Mouse (Mus musculus): Measurements from ENCODE around the gene Hnrnpc.
"Not testable (repeated sequence)": the region's sequence is repeated elsewhere in the genome, so short reads cannot be mapped to it uniquely, and the experiment has no call there.

Gene Hnrnpc

DNA sequence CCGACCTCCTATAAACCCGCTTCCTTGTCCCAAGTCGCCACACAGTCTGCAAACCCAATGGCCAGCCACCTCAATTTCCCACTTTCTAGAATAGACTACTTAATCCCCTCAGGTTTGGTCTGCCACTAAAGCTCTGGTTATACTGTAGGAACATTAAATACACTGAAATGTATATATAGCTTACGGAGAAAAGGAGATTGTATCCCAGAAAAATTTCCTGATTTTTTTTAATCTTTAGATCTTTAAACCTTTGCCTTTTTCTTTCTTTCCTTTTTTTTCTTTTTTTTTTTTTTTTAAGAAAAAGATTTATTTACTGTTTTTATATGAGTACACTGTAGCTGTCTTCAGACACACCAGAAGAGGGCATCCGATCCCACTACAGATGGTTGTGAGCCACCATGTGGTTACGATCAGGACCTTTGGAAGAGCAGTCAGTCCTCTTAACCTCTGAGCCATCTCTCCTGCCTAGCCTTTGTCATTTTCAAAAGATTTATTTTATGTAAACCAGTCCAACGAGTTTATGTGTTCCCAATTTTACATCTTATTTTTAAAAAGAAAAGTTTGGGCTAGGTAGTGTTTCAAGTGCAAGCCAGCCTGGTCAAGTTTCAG, 953 bp upstream of the Hnrnpc start:
- no peak for DNase-seq (ENCODE audit: low read depth in 2 of 2, low spot score in 2 of 2)

DNA sequence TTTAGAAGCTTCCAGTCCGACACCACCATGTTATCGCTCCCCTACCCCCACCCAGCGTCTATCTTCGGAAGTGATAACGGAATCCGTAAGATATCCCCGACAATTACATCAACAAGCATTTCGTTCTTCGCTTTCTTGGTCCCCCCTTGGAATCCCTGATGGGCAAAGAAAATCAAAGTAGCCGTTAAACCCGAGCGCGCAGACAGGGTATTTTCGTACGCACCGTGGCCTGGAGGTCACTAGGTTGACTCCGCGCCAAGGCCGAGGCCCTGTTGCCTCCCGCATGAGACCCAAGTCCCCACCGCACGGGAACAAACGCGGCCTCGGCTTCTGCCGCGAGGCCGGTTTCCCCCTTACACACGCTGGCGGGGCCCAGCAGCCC, 363 bp downstream of the Hnrnpc start:
- no peak for DNase-seq (ENCODE audit: low read depth in 2 of 2, low spot score in 2 of 2)

DNA sequence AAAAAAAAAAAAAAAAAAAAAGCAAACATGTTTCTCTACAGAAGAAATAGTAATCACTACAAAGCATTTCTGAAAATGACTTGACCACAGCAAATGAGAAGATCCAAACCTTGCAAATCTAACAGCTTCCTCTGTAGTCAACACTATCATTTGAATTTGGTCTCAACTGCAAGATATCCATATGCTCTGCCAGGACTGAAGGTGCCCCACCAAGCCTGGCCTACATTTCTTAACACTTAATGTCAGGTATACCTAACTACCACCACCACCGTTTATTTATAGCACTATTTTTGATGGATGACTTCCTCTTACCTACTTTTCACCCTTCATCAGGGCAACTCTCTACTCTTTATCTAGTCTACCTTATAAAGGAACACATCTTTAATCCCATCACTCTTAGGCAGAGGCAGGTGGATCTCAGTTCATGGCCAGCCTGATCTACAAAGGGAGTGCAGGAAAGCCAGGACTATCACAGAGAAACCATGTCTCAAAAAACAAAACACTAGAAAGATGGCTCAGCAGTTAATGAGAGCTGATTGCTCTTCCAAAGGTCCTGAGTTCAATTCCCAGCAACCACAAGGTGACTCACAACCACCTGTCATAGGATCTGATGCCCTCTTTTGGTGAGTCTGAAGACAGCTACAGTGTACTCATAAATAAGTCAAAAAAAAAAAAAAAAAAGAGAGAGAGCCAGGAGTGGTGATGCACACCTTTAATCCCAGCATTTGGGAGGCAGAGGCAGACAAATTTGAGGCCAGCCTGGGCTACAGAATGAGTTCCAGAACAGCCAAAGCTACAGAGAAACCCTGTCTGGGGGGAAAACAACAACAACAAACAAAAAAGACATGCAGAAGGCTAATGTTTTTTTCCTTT, 2.3 kb downstream of the Hnrnpc start:
- no peak for DNase-seq (ENCODE audit: low read depth in 2 of 2, low spot score in 2 of 2)

DNA sequence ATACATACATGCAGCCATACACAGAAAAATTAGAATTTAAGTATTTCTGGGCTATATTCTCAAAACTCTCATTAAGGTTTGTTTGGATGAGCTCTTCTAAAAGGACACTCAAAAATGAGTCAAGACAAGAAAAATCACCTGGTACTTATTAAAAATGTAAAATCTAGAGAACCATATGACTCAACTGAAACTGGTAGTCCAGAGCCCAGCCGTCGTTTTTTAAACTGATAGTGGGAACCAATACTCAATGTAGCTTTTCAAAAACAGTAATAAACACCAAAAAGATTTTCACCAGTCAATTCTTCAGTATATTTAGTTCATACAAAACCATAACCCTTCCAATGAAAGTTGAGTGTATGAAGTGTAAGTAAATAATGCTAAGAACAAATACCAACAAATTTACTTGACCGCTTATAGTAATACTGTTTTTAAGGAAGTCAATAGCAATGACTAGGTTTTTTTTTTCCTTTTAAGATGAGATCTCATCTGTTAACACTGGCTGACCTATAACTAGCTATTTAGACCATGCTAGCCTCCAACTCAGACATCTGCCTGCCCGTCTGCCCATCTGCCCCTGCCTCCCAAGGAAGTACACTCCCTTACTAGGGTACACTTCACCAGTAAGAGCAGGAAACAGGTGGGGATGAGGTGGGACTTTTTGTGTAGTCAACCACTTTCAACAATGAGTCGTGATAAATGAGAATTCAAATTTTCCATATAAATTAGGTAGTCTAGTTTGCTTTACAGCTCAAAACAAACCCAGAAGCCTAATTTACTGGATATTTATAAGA, 3.5 kb downstream of the Hnrnpc start:
- DNase-seq (ENCODE audit: low read depth in 2 of 2, low spot score in 2 of 2): no peak

DNA sequence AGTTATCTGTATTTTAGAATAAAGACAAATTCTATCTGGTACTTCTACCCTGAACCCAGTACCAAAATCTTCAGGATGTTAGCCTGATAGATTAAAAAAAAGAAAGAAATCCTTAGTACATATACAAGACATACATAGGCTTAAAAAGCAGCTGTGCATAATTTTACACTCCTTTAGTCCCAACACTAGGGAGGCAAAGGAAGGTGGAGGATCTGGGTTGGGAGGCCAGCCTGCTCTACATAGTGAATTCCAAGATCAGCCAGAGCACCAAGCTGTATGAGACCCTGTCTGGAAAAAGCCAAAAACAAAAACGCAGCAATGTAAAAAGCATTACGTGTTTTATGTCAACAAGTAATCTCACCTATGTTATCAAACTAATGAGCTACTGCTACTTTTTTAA, 4.3 kb downstream of the Hnrnpc start:
- DNase-seq (ENCODE audit: low read depth in 2 of 2, low spot score in 2 of 2): no peak

DNA sequence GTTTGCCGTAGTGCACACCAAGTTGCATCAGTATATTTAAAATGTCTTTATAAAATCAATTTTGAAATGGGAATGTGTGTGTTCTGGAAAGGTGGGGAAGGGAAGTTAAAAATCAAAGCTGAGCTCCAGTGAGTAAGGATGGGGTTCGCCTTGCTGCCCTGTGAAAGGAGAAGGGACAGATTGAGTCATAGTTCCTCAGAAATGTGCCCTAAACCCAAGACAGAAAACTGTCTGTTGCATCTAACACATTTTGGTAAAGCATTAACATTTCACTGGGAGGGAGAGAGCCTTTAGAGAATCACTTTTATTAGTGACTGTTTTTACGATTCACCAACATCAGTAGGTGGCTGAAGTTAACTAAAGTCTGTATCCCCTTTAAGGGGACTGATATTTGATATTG, 5.4 kb downstream of the Hnrnpc start:
- DNase-seq (ENCODE audit: low read depth in 2 of 2, low spot score in 2 of 2): not testable (repeated sequence)

DNA sequence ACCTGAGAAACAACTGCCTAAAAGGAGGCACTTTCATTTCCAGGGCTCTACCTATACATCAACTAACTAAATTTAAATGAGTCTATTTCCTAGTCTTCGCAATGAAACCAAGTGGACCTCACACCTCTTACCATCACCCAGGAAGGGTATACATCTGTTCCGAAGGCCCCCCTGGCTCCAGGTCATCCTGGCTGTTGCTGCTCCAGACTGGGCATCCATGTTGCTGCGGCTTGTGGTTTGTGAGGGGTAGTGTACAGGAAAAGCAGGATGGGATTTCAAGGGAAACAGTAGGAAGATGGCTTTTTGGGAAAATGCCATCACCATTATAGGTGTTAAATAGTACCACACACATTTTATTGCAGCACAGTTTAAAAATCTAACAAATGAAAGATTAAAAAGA, 6.6 kb downstream of the Hnrnpc start:
- not testable (repeated sequence) for DNase-seq (ENCODE audit: low read depth in 2 of 2, low spot score in 2 of 2)

DNA sequence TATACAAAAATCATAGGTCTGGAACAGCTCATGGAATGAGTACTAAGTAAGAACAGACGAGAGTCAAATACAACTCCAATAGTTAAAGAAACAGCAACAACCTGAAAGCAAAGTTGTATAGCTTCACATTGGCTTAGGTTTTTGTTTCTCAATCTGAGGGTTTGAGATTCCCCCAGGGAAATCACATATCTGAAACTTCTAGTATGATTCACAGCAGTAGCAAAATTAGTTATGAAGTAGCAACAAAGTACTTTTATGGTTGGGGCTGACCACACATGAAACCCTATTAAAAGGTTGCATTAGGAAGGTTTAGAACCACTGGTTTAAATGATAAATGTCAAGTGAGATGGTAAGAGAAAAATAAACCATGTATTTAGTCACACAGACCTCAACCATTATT, 9.3 kb downstream of the Hnrnpc start:
- DNase-seq (ENCODE audit: low read depth in 2 of 2, low spot score in 2 of 2): no peak

DNA sequence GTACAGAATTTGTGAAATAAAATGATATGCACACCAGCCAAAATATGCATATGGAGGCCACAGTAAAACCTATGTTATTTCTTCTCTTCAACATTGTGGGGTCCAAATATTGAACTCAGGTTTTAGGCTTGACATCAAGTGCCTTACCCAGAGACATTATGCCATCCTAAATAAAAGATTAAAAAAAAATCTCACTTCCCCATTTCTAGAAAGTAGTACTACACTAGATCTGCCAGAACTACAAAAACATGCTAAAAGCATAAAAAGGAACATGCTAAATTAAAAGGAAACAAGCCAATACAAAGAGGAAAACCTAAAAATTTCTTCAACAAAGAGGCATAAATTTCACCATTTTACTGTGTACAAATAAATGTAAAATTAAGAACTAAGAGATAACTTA, 20.7 kb downstream of the Hnrnpc start:
- no peak for DNase-seq (ENCODE audit: low read depth in 2 of 2, low spot score in 2 of 2)

DNA sequence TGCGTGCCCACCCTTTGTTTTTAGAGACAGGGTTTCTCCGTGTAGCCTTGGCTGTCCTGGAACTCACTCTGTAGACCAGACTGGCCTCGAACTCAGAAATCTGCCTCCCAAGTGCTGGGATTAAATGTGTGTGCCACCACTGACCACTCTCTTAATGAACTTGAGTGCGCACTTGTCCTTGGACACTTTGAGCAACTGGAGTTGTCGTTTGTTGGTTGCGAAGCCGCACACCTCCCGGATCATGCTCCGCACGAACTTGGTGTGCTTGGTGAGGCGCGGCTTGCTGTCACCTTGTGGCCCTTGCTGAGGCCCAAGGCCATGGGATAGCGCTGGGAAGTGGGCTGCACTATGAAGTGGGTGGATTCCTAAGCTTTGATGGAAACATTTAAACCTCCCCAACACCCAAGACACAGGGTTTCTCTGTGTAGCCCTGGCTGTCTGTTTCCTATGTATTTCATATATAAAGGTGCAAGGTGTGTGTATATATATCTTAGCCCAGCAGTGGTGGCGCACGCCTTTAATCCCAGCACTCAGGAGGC, 32.2 kb downstream of the Hnrnpc start:
- DNase-seq (ENCODE audit: low read depth in 2 of 2, low spot score in 2 of 2): no peak

DNA sequence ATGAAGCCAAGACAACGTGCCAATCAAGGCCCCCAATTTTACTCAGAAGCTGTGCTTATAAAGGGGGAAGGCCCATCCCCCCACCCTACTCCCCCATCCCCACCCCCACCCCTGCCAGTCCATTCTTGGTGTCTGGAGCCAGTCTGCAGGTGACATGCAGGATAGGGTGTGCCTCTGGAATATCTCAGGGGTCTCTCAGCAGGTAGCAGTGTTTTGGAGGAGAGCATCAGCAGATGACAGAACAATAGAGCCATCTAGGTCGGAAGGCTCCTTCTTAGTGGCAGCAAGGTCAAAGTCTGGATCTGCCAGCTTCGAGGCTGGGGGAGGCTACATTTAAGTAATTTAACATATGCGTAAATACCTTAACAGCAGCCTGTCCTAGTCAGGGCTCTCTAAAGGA, 37.7 kb downstream of the Hnrnpc start:
- no peak for DNase-seq (ENCODE audit: low read depth in 2 of 2, low spot score in 2 of 2)

DNA sequence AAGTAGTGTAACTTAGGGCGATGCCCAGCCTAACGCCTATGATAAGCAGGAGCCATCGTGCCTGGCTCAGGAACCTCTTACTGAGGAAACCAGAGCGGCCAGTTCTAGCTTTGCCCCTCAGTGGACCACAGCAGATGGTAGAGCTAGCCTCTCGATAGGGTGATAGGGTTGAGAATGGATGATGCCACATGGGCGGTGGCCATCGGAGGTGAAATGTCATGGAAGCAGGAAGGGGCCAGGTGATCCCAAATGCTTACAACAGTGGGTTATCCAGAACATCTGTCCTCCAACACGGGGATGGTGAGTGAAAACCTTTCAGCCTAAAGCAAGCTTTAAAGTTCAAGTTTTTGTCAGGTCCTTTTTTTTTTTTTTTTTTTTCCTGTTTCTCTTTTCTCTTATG, 42.0 kb downstream of the Hnrnpc start:
- no peak for DNase-seq (ENCODE audit: low read depth in 2 of 2, low spot score in 2 of 2)

DNA sequence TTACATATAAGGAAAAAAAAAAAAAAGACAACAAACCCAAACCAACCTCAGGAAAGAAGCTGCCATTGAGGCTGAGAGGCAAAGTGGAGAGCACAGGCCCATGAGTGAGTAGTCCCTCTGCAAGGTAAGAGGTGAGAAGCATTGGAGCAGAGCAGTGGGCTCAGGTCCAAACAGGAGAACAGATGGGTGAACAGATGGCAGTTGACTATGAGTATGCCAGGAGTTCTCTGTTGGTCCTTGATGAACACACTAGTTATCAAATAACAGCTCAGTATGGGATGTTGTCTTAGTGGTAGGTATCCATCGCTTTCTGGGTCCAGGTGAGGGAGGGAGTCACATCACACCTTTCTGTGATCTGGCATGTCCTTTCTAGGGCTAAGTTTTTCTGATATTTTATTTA, 43.0 kb downstream of the Hnrnpc start:
- no peak for DNase-seq (ENCODE audit: low read depth in 2 of 2, low spot score in 2 of 2)

DNA sequence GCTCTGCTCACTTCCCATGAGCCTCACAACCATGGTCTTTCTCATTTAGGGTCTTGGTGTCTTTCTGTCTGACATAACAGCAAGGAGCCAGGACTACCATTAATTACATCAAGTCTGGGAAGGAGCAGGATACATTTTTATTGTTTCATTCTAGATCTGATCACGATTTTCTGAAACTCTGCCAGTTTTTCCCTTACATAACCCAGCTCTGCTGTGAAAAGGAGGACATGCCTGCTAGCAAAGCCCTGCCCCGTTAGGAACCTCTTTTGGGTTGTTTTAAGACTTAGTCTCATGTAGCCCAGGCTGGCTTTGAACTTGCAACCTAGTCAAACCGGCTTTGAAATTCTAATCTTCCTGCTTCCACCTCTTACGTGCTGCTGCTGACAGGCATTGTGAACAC, 43.8 kb downstream of the Hnrnpc start:
- no peak for DNase-seq (ENCODE audit: low read depth in 2 of 2, low spot score in 2 of 2)

DNA sequence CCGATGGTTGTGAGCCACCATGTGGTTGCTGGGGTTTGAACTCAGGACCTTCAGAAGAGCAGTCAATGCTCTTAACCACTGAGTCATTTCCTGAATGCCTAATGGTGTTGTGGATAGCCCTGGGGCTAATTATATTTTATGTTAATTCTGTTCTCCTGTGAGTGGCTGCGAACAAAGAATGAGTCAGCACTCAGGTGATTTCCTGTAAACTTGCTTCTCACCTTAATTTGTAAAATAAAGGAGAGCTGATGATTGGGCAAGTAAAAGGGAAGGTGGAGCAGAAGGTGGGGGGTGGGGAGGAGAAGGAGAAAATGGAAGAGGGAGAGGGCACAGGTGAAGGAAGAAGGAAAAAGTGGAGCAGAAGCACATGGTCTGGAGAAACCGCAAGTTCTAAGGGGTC, 51.1 kb downstream of the Hnrnpc start:
- not testable (repeated sequence) for DNase-seq (ENCODE audit: low read depth in 2 of 2, low spot score in 2 of 2)

DNA sequence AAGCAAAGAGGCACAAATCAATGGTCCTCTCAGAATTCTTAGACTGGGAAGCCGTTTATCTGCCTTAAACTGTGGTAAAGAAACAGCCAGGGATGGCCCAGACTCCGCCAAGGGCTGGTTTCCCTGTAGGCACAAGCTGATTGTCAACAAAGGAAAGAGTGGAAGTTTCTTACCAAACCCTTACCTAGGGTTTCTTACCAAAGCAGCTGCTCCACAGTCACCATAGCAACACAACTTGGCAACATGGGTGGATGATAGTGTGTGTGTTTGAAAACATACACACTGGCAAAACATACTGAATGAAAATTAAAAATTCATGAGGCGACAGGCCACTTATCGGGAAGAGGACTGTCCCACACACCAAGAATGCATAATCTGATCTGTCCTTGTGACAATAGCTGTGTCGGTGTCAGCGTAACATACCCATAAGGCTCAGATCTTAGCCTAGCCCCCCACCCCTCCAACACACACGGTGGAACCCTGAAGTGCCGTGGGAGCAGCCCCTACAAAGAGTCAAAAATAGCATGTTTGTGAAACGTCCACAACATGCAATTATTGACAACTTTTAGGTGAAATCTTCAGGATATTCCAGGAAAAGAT, 57.8 kb downstream of the Hnrnpc start:
- DNase-seq (ENCODE audit: low read depth in 2 of 2, low spot score in 2 of 2): no peak

DNA sequence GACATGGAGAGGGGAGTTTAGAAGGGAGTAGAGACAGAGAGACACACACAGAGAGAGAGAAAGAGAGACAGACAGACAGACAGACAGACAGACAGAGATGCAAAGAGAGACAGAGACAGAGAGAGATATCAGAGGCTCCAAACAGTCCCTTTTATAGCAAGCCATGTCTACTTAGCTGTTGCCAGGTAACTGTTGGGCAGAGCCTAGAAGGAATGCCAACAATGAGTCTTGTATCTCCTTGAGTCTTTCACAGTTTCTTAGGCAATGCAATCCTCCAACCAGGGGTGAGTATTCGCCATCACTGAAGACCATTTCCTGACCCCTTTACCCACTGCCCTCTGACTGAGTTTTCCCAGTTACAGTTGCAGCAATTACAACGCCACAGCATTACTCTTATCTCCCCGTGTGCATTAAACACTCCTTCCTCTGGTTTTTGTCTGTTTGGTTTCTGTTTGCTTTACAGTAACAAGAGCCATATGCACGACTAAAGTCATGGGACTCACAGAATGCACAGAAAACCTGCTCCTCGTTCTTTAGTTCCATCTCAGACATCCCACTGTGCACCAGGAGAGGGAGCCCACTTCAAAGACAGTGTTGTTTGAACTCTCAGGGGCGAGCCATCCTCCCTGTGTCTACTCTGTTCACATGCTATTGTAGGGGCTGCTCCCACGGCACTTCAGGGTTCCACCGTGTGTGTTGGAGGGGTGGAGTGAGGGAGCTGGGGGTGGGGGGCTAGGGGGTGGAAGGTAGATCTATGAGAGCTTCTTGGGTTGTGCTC, 58.7 kb downstream of the Hnrnpc start:
- peak in 1 of 2 experiments; percentile 11 for DNase-seq (ENCODE audit: low read depth in 2 of 2, low spot score in 2 of 2)

DNA sequence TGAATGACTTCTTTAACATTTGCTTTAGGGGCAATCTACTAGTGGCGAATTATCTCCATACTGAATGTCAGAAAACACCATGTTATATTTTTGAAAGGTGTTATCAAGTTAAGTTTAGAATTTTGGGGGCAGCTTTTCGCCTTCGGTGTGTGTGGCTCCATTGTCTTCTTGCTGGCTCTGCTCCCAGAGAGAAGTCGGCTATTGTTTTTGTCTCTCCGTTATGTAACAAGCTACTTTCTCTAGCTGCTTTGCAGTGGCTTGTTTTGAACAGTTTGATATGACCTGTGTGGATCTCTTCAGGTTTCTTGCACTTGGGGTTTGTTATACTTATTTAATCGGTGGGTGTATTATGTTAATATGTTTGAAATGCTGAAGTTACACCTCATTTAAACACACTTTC, 60.4 kb downstream of the Hnrnpc start:
- no peak for DNase-seq (ENCODE audit: low read depth in 2 of 2, low spot score in 2 of 2)

DNA sequence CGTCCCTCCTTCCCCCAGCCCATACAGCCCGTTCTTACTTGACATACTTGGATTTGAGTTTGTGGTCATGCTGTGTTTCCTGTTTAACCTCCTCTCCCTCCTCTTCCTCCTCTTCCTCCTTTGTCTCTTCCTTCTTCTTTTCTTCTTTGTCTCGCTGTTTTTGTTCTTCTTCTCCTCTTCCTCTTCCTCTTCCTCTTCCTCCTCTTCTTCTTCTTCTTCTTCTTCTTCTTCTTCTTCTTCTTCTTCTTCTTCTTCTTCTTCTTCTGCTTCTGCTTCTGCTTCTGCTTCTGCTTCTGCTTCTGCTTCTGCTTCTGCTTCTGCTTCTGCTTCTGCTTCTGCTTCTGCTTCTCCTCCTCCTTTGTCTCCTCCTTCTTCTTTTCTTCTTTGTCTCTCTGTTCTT, 61.5 kb downstream of the Hnrnpc start, which contains the start of gene Olfr221:
Olfr221 (minus strand) TSS at position 101 of the 400 bp plus-strand sequence.
- DNase-seq (ENCODE audit: low read depth in 2 of 2, low spot score in 2 of 2): not testable (repeated sequence)

DNA sequence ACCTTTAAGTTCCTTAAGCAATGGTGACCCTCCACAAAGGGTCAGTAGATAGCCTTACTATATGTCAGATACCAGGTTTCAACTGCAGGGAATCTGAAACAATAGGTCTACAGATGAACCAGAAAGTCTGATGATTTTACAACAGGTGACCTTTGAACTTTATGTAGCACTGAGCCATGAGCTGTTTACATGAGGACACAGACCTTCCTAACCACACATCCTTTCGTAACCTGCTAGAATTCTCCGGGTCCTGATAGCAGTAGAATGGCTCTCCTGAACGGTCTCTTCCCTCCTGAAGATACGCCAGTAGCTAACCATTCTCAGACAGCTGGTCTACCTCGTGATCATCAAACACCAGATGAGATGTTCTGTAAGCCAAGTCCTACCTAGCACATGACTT, 64.5 kb downstream of the Hnrnpc start:
- DNase-seq (ENCODE audit: low read depth in 2 of 2, low spot score in 2 of 2): no peak

All from CD8-positive naive resting alpha-beta T cell, adult 2 months (primary cell).